Mouse (Mus musculus): ENCODE measurements at regions not wholly inside any gene's neighbourhood (a gene's known extent, or its start where the extent isn't known, plus 50 kb on each side); places are given as distances from the start of the nearest gene placed in this dataset.

DNA sequence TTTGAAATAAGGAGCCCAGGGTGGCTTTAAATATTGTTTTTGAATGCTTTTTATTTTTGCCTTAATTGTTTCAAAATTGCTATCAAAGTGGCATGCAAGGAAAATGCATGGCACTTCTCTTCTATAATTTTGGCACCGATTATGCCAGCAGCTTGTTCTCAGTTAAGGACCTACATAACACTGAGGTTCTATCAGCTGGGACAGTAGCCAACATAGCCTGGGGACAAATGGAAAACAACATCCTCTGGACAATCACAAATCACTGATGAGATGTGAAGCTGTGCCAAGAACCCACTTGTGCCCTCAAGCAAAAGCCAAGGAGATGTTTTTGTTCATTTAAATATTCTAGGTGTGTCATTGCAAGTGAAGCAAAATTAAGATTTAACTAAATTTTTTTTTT lies 364.9 kb downstream of the 4931400O07Rik start:
- ATAC-seq (ENCODE audit: insufficient number of reproducible peaks, low FRiP score, low TSS enrichment), result peak; percentile 99

Measured in cerebellum, adult (tissue).